Mouse (Mus musculus): ENCODE results near the gene Ift46.
A peak's percentile ranks its signal among the peaks of the same experiment; 100 is the strongest.
"Not testable (repeated sequence)": the region's sequence is repeated elsewhere in the genome, so short reads cannot be mapped to it uniquely, and the experiment has no call there.

The Ift46 gene

DNA sequence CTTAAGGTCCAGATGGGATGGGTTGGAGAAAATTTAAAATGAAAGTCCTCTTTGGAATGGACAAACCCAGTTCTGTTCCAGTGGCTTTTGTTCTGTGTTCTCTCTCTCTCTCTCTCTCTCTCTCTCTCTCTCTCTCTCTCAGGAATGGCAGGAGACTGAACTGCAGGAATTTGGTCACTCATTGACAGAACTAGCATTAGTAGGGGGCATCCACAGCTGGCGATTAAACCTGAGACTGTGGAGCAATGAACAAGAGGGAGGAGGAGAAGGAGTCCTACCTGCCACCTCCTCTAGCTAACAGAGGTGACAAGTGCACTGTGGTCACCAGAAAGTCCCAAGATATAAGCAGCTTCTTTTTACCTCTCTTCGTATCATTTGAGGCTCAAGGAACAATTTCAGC, 31.4 kb upstream of the Ift46 start:
- peak; percentile 80 for DNase-seq

DNA sequence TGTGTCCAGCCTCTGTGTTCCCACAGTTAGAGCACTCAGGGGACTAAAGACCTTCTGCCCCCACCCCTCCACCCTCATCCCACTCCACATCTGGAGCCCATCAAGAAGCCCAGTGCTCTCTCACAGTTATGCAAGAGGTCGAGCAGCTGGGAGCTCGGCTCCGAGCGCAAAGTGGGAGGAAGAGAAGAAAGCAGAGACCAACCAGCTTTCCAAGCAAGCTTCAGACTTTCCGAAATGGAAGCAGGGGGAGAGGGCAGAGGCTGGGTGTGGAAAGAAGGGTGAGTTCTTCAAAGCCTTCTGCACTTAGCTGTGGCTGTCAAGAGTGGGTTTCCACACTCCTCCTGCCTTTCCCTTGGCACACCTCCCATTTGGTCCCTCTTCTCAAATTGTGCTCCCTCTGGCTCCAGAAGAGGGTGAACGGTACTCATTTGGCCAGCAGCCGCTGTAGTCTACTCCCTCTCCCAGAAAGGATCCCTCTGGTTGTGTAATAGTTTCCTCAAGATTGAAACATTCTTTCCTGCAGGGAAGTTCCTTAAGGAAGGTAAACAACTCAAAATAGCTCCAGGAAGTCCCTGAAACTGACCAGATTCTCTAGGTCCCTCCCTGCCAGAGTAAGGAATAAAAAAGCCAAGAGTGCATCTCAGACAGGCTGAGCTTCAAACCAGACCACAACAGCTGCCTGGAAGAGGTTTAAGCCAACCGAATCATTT, 30.3 kb upstream of the Ift46 start:
- DNase-seq = peak; percentile 99

DNA sequence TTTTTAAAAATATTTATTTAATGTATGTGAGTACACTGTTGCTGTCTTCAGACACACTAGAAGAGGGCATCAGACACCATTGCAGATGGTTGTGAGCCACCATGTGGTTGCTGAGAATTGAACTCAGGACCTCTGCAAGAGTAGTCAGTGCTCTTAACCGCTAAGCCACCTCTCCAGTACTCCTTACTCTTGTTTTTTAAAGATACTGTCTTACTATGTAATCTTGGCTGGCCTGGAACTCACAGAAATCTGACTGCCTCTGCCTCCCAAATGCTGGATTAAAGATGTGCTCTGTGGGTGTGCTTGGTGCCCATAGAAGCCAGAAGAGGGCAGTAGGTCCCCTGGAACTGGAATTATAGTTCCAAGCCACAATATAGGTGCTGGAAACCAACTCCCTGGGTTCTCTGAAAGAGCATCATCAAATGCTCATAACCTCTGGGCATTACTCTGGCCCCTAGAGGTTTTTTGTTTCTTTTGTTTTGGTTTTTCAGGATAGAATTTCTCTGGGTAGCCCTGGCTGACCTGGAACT, 27.0 kb upstream of the Ift46 start:
- DNase-seq = no peak

DNA sequence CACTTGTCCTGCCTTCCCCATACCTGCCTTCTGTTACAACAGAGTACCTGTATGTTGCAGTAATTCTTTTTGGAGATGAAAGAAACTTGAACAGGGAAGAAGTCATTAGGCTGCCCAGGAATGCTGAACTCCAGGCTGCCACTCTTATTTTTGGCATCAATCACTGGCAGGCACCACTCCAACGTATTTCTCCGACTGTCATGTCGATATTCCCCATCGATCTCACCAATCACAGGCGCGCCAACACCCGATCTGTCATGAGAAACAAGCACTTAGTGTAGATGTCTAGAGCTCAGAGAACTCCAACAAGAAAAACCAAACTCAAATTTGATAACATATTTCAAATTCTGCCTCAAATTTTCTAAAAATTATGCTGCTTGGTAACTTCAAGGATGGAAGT, 22.3 kb upstream of the Ift46 start:
- DNase-seq = peak; percentile 70

DNA sequence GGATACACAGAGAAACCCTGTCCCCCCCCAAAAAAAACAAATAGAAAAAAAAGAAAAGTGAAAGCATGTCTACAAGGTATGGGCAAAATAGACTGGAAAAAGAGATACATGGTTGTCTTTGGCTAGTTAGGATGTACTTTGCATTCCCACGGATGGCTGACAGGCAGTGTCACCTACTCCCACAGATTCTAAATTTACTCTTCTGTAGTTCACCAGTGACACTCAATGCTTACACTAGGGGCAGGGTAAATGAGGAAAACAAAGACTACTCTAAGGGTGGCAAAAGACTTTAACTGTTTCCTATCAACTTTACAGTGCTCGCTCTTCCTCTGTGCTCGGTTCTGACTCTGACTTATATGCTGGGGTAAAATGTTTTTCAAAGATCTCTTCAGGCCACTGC, 21.0 kb upstream of the Ift46 start:
- DNase-seq = peak; percentile 16

DNA sequence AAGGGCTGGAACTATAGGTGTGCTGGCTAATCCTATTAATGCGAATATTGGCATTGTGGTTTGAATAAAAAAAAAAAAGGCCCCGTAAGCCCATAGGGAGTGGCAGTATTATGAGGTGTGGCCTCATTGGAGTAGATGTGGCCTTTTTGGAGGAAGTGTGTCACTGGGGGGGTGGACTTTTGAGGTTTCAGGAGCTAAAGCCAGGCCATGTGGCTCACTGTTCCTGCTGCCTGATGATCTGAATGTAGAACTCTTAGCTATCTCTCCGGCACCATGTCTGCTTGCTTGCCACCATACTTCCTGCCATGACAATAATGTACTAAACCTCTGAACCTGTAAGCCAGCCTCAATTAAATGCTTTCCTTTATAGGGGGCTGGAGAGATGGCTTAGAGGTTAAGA, 20.4 kb upstream of the Ift46 start:
- peak; percentile 74 for DNase-seq

DNA sequence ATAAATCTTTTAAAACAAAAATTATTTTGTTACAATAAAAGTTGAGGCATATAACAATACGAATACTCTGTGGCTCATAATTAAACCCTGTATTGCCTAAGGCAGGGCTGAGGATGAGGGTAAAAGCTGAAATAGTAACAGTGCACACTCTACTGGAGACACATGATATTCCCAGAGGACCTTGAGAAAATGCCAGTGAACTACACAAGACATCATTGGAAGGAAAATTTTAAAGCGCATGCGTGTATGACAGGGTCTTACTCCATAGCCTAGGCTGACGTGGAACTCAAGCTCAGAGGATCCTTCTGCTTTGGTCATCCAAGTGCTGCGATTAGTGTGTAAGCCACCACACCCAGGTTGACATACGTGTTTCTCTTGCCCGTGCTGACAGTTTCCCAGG, 19.2 kb upstream of the Ift46 start:
- DNase-seq = peak; percentile 83

DNA sequence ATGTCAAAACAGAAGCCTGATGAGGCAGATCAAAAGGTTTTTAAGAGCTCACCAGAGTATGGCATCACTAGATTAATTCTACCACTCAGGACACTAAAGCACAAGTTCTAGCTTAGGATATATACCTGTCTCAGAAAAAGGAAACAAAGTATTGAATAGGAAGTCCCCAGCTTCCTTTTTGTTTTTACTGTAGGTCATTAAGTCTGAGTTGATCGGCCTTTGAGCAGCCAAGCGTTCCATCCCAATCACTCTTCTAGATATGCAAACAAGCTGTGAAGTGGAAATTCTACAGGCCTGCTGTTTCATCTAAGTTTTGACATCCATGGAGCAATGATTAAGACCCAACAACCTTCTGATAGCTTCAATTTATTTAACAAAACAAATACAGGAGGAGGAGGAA, 6.8 kb upstream of the Ift46 start:
- peak; percentile 46 for DNase-seq

DNA sequence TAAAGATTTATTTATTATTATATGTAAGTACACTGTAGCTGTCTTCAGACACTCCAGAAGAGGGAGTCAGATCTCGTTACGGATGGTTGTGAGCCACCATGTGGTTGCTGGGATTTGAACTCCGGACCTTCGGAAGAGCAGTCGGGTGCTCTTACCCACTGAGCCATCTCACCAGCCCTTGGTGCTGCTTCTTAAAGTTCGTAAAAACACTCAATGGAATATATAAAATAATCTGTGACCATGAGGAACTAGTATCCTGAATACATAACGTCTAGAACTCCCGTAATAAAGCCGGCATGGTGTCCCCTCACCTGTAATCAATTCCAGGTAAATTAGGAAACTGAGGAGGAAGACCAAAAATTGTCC, 304 bp downstream of the Ift46 start:
- DNase-seq = not testable (repeated sequence)

DNA sequence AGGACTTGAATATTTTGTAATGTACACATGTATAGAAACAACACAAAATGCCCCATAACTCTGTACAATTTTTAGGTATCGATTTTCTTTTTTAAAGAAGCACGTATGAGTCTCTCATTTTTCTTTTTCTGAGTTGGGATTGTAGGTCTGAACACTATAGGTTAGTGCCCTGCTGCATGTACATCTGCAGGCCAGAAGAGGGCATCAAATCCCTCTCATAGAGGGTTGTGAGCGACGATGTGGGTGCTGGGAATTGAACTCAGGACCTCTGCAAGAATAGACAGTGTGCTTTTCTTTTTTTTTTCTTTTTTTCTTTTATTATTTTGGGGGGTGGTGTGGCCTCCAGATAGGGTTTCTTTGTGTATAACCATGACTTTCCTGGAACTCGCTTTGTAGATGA, 3.7 kb downstream of the Ift46 start:
- no peak for DNase-seq

DNA sequence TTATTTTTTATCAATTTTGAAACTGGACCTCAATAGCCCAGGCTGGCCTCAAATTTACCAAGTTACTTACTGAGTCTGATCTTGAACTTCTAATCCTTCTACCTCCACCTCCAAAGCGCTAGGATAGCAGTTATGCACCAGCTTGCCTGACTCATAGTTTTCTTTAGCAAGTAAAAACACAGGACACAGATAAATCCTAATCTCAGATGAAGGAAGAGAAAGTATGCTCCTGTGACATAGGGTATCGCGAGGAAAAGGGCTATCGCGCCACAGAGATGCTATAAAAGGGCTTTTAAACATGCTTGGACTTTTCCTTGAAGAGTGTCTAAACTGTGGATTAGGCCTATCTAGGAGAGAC, 4.7 kb downstream of the Ift46 start:
- DNase-seq = no peak

DNA sequence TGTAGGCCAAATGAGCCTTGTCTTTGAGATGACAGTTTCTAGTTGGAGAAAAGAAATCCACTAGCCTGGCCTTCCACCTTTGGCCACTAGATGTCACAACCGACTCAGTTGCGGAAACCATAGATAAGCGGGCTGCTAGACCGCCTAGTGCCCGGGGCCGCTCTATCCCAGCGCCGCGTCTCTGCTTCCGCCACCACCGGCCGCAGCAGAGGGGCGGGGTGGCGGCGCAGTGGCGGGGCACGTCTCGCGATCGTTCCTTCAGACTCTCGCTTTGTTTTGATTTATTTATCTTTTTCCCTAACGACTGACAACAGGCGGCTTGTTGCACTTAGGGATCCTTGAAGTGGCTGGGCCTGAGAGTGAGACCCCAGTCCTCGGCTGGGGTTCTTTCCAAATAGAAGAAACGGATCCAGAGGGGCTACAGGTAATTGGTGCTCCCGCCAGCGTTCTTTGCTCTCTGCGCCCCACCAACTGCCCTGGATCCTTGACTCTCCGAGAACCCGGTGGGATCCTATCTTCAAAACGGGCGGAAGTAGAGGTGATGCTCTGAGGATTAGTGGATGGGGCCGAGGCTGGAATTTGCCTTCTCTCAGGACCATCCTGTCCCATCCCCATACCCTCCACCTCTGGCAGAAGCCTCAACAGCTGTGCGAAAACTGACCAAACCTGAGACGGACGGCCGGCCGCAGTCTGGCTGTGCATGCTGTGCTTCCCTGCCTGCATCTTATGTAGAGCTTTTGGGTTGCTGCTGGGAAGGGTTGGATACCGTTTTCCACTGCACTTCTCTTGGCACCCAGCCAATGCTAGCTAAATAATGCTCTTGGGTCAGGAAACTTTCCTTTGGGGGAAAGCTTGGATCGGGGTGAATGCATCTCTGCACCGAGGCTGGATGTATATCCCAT, 5.3 kb downstream of the Ift46 start:
- DNase-seq = peak; percentile 99

DNA sequence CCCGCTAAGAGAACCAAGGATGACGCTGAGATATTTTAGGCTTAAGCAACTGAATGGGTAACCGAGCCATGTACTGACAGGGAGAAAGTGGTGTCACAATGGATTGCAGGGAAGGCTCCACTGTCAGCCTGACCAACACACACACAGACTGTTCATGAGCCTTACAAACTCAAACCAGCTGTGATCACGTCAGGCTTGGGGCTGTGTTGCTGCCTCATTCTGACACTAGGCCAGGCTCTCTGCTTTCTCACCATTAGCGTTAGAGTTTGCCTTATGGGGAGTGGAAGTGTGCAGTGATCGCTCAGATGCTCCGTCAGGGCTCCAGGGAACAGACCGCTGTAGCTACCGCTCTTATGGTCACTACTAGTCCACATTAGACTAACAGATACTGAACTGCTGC, 25.1 kb downstream of the Ift46 start:
- DNase-seq = peak; percentile 80

DNA sequence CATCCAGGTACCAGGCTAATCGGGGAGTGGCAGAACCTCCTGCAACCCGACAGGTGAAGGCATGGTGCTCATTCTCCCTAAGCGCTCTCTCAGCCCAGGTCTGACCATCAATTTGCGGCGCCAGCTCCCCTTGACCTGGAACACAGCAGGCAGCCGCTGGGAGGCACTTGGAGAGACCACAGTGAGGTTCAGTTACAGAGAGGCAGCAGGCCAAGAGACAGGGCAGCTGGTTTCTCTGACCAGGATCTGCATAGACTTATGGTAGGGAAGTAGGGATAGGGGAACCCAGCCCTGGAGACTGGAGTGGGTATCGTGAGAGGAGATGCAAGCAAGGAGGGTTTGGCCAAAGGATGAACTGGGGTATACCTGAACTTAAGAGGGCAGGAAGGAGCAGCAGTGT, 30.6 kb downstream of the Ift46 start:
- DNase-seq = peak; percentile 93

DNA sequence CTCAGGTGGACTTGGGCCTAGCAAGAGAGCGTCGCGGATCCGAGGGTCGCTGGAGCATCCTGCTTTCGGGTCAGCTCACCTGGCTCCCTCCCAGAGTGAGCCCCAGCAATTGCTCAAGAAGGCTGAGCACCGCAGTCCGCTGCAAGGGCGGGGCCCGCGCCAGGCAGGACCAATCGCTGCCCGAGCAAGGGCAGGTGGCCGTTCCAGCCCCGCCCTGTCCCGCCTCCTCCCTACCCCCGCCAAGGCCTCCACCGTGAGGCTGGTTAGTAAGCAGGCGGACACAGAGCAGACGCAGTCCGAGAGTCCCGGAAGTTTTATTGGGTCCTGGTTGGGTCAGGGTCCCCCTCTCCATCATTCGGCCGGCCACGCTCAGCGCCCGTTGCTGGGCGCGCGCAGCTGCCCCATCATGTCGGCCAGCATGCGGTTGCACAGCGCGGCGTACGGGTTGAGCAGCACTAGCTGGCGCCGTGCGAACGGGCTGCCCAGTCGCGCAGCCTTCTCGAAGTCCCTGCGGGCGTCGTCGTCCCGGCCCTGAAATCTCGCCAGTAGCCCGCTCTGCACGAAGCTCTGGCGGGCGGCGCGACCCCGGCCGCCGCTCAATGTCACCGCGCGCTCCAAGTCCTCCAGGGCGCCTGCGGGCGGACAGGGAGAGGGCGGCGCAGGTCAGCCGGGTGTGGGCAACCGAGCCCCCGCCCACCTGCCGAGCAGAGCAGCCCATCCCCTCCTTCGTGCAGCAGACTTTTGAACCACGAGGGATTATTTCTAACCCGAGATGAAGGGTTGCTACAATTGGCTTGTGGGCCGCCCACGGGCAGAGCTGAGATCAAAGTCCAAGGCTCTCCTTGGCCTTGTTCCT, 31.6 kb downstream of the Ift46 start, which contains the start of gene Tmem25:
Tmem25 (minus strand) TSS at position 206 of the 856 bp plus-strand sequence.
- DNase-seq = peak; percentile 99

DNA sequence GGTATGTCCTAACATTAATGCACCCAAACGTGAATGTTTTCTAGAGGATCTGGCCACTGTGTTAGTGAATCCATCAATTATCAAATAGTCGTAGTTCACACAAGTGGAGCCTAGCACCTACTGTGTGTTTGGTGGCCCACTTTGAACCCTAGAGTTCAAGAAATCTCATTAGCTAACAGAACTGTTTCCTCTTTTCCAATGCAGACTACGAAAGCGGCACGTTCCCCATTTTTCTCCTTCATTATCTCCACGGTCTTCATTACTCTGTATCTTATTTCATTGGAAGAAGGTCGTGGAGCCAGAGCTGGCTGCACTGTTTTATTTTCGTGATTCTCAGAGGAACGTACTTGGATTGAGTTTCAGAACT, 32.2 kb downstream of the Ift46 start:
- no peak for DNase-seq

DNA sequence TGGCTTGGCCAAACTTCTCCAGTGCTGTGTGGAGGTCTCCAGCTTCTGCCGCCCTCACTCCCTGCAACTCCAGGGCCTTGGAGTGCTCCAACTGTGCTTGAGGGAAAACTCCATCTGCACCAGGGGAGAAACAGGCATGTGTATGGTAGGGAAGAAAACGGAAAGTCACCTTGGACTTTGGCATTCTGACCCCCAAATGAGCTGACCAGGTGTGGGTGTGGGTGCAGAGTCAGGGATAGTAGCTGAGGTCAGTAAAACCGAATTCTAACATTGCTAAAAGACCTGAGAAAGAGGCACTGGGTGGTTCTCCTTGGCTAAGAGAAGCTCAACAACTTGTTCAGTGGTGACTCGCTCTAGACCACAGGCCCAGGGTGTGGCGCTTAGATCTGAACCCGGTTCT, 34.0 kb downstream of the Ift46 start:
- DNase-seq = no peak

DNA sequence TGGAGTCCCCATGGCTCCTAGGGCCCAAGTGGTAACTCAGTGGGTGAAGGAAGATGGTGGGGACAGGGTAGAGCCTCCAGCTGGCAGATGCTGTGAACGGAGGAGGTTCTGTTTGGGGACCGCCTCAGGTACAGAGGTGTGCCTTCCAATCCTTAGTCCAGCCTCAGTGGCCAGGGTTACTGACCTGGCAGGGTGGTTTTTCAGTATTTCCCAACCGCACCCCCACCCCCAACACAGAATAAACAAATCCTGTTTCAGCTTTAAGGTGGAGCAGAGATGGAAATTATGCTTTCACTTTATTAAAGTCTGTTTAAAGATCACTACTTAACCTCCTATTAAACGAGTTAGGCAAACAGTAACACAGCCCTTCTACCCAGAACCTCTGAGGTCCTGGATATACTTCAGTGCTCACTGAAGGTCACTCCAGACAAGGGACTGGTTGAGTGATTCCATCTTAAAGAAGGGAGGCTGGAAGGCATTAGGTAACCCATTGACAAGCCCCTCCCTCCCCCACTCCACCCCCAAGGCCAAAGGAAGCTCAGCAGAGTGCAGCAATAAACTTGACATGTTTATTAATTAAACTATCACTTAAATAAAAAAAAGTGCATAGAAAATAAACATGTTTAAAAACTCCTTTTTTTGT, 35.2 kb downstream of the Ift46 start, which contains the start of gene Ttc36:
Ttc36 (minus strand) TSS at position 265 of the 643 bp plus-strand sequence.
- DNase-seq = no peak

DNA sequence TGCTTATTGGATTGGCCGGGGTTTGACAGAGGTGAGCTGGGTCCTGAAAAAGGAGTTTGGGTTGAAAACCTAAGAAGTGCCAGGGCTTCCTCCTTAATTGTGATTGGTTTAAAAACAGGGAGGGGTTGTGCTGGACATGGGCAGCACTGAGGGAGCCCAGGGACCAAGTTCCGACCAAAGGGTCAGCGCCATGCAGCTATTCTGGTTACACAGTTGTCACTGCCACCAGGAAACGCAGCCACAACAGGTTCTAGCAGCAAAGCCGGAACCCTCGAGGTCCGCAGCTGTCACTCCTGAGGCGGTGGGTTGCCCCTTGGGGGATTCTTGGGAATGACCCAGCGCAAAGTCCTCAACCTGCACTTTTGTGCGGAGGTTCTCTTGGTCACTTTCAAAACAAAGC, 37.0 kb downstream of the Ift46 start:
- DNase-seq = no peak

DNA sequence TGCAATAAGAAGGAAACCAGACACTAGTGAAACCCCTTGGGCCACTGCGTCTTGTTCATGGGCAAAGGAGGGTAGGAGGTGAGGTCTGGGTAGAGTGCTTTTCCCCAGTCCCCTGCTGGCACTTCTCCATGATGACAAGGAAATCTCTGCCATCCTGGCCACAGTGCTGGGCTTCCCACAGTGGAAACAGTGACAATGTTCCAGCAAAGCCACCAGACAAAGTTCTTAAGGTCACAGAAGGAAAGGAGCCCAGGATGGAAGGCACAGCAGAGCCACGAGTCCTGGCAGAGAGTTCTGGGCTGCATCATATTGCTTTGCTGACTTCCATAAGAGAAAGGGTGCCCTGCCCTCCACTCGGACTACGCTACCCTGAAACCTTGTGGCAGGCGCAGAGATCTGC, 37.8 kb downstream of the Ift46 start:
- peak; percentile 85 for DNase-seq

DNA sequence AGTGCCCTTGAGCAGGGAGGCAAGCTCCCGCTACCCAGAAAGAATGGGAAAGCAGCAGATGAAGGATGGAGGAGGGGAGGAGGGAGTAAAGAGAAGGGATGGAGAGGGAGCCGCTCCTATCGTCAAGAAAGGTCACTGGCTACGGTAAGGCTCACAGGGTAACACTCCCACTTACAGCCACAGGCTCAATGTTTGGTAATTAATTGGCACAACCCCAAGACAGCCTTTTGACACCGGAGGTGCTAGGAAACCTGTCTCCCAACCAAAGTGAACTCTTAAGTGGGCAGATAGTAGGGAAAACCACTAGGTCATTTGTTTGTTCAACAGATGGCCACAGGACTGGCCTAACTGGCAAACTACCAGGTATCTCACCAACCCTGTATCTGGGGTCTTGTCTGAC, 39.4 kb downstream of the Ift46 start:
- DNase-seq = peak; percentile 87

DNA sequence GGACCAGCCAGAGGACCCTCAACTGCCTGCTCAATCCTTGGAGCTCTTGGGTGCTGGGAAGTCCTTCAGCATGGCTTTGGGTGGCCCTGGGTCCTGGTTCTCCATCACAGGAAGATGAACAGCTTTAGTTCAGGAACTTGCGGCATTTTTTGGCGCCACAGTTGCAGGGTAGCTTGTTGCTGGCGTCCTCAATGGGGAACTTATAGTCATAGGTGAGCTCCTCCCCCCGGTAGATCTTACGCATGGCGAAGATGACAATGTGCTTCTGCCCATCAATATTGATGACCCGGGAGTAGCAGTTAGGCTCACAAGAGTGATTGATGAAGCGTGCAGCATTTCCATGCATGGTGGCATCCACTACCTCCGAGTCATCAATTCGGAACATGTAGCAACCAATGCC, 40.1 kb downstream of the Ift46 start:
- peak; percentile 77 for DNase-seq

DNA sequence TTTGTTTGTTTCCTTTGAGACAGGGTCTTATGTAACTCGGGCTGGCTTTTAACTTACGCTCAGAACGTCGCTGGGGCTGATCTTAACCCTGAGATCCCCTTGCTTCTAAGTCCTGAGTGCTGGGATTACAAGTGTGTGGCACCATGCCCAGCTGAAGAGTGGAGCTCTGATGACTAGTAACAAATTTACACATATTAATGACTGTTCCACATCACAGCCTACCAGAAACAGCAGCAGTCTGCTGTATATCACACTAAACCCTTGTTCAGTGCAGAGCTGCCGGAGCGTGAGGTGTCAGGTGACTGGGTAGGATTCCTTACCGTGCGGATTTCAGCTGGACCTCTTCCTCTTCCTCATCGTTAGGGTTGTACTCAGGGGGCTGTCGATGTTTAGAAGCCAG, 42.6 kb downstream of the Ift46 start:
- peak; percentile 68 for DNase-seq

Data from heart, adult 11 months (tissue).